Mouse (Mus musculus) neural tube, embryonic 11.5 days (tissue): ENCODE data around the gene Cmklr1. TPM values are rescaled to one million over a fixed set of nuclear protein-coding genes. Genes with fewer than 3 reads are reported as not detected.

Experiments
- ATAC-seq: fragments of 200-750 bp; cut with Nextera tagmentation; 2 replicates; pipeline ENCODE4 v1.8.0; 2017; ENCODE audit warnings: moderate number of reproducible peaks, mild to moderate bottlenecking, moderate TSS enrichment, moderate library complexity; ENCODE audit not compliant: insufficient read depth, low FRiP score, low TSS enrichment
- DNase-seq: peaks from one replicate; pipeline ENCODE4 v3.0.0-alpha.2; 2015; ENCODE audit warnings: low spot score
- H3K27ac ChIP-seq: fragments of 300-500 bp; sonication (generic); 2 replicates; pipeline ENCODE4 v1.5.1; 2014; ENCODE audit warnings: low read depth, mild to moderate bottlenecking, low read length
- H3K27me3 ChIP-seq: fragments of 300-500 bp; sonication (generic); 2 replicates; pipeline ENCODE4 v1.6.1; 2014; ENCODE audit warnings: mild to moderate bottlenecking, low read length, mixed read lengths; ENCODE audit not compliant: control insufficient read depth, insufficient read depth
- H3K36me3 ChIP-seq: fragments of 300-500 bp; sonication (generic); 2 replicates; pipeline ENCODE4 v1.6.1; 2014; ENCODE audit warnings: mild to moderate bottlenecking, low read length, moderate library complexity, mixed read lengths; ENCODE audit not compliant: control insufficient read depth, insufficient read depth
- H3K4me1 ChIP-seq: fragments of 300-500 bp; sonication (generic); 2 replicates; pipeline ENCODE4 v1.6.1; 2014; ENCODE audit warnings: low read length, mixed read lengths; ENCODE audit not compliant: control insufficient read depth, insufficient read depth
- H3K4me2 ChIP-seq: fragments of 300-500 bp; sonication (generic); 2 replicates; pipeline ENCODE4 v1.6.1; 2014; ENCODE audit warnings: low read depth, mild to moderate bottlenecking, moderate library complexity
- H3K4me3 ChIP-seq: fragments of 300-500 bp; sonication (generic); 2 replicates; pipeline ENCODE4 v1.5.1; 2014; ENCODE audit warnings: low read depth, low read length
- H3K9ac ChIP-seq: fragments of 300-500 bp; sonication (generic); 2 replicates; pipeline ENCODE4 v1.6.1; 2014; ENCODE audit warnings: mild to moderate bottlenecking, low read length
- H3K9me3 ChIP-seq: fragments of 300-500 bp; sonication (generic); 2 replicates; pipeline ENCODE4 v1.6.1; 2016; ENCODE audit warnings: low read length; ENCODE audit not compliant: control insufficient read depth
- WGBS: fragments of 180-500 bp; shearing (Covaris S2); extraction: QIAGEN DNeasy Blood & Tissue Kit; methylation state at CpG from one replicate; pipeline ENCODE4 v1.1.7; 2014; 5-methylcytosine and 5-hydroxymethylcytosine counted together
- polyA plus RNA-seq: library from polyadenylated mRNA; unstranded; fragments of >200 nt; fragmentation: Nextera tagmentation; extraction: Ambion mirVana; gene quantifications from 2 replicates; pipeline ENCODE4 v1.2.1, GENCODE M21; 2014

The Cmklr1 gene
- polyA plus RNA-seq, 1 experiment from 2014 or later: 1.8 TPM

- Histone ChIP-seq H3K9ac (no peak overlapping the region), H3K4me2 (no peak overlapping the region), H3K4me1 (peaks cover 4% of the 10 kb centered on the region; the same call in 1 of the 2 replicates), H3K9me3 (no peaks in the 10 kb centered on the region), H3K27me3 (no peaks in the 10 kb centered on the region), H3K36me3 (no peaks in the 10 kb centered on the region), H3K4me3 (no peak overlapping the region), H3K27ac (no peak overlapping the region)
- 33% methylated on average over 1 of the region's 2 CpGs for WGBS
- DNase-seq (no peak), ATAC-seq (no peak)
These were observed 27.2 kb downstream of the Cmklr1 start for GRCm38 (mm10) chr5:113623052-113623451.

- Histone ChIP-seq H3K4me2 (no peak overlapping the region), H3K9me3 (no peaks in the 10 kb centered on the region), H3K4me3 (no peak overlapping the region), H3K4me1 (0 out of 2 replicates have a peak, but pooled peaks cover 2% of the 10 kb centered on the region), H3K9ac (no peak overlapping the region), H3K27me3 (no peaks in the 10 kb centered on the region), H3K27ac (no peak overlapping the region), H3K36me3 (no peaks in the 10 kb centered on the region)
- DNase-seq (no peak), ATAC-seq (no peak)
- 81% methylated on average over 7 of the region's 7 CpGs for WGBS
These were observed 29.2 kb downstream of the Cmklr1 start for GRCm38 (mm10) chr5:113620999-113621398.

GRCm38 (mm10) chr5:113620130-113620716, 30.0 kb downstream of the Cmklr1 start:
- H3K4me1 ChIP-seq: 0 out of 2 replicates have a peak, but pooled peaks cover 2% of the 10 kb centered on the region
- no peaks in the 10 kb centered on the region for H3K9me3 ChIP-seq
- DNase-seq (no peak), ATAC-seq (no peak)
- no peak overlapping the region for H3K4me2 ChIP-seq
- 64% methylated on average over 16 of the region's 16 CpGs for WGBS
- no peaks in the 10 kb centered on the region for H3K36me3 ChIP-seq
- H3K9ac ChIP-seq: no peak overlapping the region
- no peaks in the 10 kb centered on the region for H3K27me3 ChIP-seq
- H3K4me3 ChIP-seq: no peak overlapping the region
- H3K27ac ChIP-seq: no peak overlapping the region

GRCm38 (mm10) chr5:113619151-113619550, 31.1 kb downstream of the Cmklr1 start:
- ATAC-seq (no peak), DNase-seq (no peak)
- Histone ChIP-seq H3K27ac (no peak overlapping the region), H3K9ac (no peak overlapping the region), H3K4me2 (no peak overlapping the region), H3K4me3 (no peak overlapping the region), H3K36me3 (no peaks in the 10 kb centered on the region), H3K27me3 (no peaks in the 10 kb centered on the region), H3K4me1 (0 out of 2 replicates have a peak, but pooled peaks cover 2% of the 10 kb centered on the region), H3K9me3 (no peaks in the 10 kb centered on the region)
- WGBS: 91% methylated on average over 1 of the region's 1 CpGs

GRCm38 (mm10) chr5:113618716-113619115, 31.5 kb downstream of the Cmklr1 start:
- no peak for ATAC-seq
- WGBS: 83% methylated on average over 4 of the region's 4 CpGs
- Histone ChIP-seq H3K27me3 (no peaks in the 10 kb centered on the region), H3K27ac (no peak overlapping the region), H3K4me1 (0 out of 2 replicates have a peak, but pooled peaks cover 2% of the 10 kb centered on the region), H3K36me3 (no peaks in the 10 kb centered on the region), H3K4me2 (no peak overlapping the region), H3K9ac (no peak overlapping the region), H3K9me3 (no peaks in the 10 kb centered on the region), H3K4me3 (no peak overlapping the region)
- no peak for DNase-seq

- 66% methylated on average over 12 of the region's 12 CpGs for WGBS
- H3K4me1 ChIP-seq: peaks cover 12% of the 10 kb centered on the region; the same call in 1 of the 2 replicates
- H3K36me3 ChIP-seq: no peaks in the 10 kb centered on the region
- no peaks in the 10 kb centered on the region for H3K9me3 ChIP-seq
- no peak overlapping the region for H3K4me2 ChIP-seq
- ATAC-seq (no peak), DNase-seq (no peak)
- H3K27me3 ChIP-seq: no peaks in the 10 kb centered on the region
- H3K27ac ChIP-seq: no peak overlapping the region
- no peak overlapping the region for H3K4me3 ChIP-seq
- H3K9ac ChIP-seq: no peak overlapping the region
These were observed 38.4 kb downstream of the Cmklr1 start for GRCm38 (mm10) chr5:113611771-113612233.

GRCm38 (mm10) chr5:113611131-113611530, 39.1 kb downstream of the Cmklr1 start:
- H3K27ac ChIP-seq: no peak overlapping the region
- H3K4me1 ChIP-seq: peaks cover 12% of the 10 kb centered on the region; the same call in 1 of the 2 replicates
- no peaks in the 10 kb centered on the region for H3K36me3 ChIP-seq
- WGBS: 90% methylated on average over 6 of the region's 6 CpGs
- no peak for DNase-seq
- H3K4me3 ChIP-seq: no peak overlapping the region
- no peak overlapping the region for H3K4me2 ChIP-seq
- no peak for ATAC-seq
- no peaks in the 10 kb centered on the region for H3K9me3 ChIP-seq
- no peaks in the 10 kb centered on the region for H3K27me3 ChIP-seq
- H3K9ac ChIP-seq: no peak overlapping the region

- no peaks in the 10 kb centered on the region for H3K9me3 ChIP-seq
- no peak overlapping the region for H3K4me3 ChIP-seq
- no peak overlapping the region for H3K9ac ChIP-seq
- no peak for ATAC-seq
- H3K4me1 ChIP-seq: peaks cover 12% of the 10 kb centered on the region; the same call in 1 of the 2 replicates
- H3K4me2 ChIP-seq: no peak overlapping the region
- 72% methylated on average over 6 of the region's 6 CpGs for WGBS
- no peaks in the 10 kb centered on the region for H3K27me3 ChIP-seq
- DNase-seq: no peak
- no peak overlapping the region for H3K27ac ChIP-seq
- H3K36me3 ChIP-seq: no peaks in the 10 kb centered on the region
These were observed 39.7 kb downstream of the Cmklr1 start for GRCm38 (mm10) chr5:113610490-113610889.

GRCm38 (mm10) chr5:113609891-113610290, 40.3 kb downstream of the Cmklr1 start:
- WGBS: 66% methylated on average over 5 of the region's 5 CpGs
- no peak for DNase-seq
- no peak for ATAC-seq
- Histone ChIP-seq H3K4me3 (no peak overlapping the region), H3K9me3 (no peaks in the 10 kb centered on the region), H3K27me3 (no peaks in the 10 kb centered on the region), H3K36me3 (no peaks in the 10 kb centered on the region), H3K4me1 (peaks cover 12% of the 10 kb centered on the region; the same call in 1 of the 2 replicates), H3K9ac (no peak overlapping the region), H3K4me2 (no peak overlapping the region), H3K27ac (no peak overlapping the region)
